Mouse (Mus musculus): ENCODE measurements around the gene Stard9. TPM values are rescaled to one million over a fixed set of nuclear protein-coding genes. Genes with fewer than 3 reads are reported as not detected.

The Stard9 gene
- polyA plus RNA-seq (2015; fragmentation: Nextera tagmentation; extraction: Ambion mirVana): 4.0 and 4.5 TPM in 2 replicates

GRCm38 (mm10) chr2:120628886-120629735, at the start of gene Stard9:
TSS of gene Stard9 (plus strand) at chr2:120629121.

GRCm38 (mm10) chr2:120608830-120609723, 19.8 kb upstream of the Stard9 start, which contains the start of the genes Haus2 and Lrrc57:
TSS of gene Haus2 (plus strand) at chr2:120609383.
TSS of gene Lrrc57 (minus strand) at chr2:120609520.

Other genes with a start within 250 kb of the Stard9 start
- 6.2 and 14.0 TPM in 2 replicates for gene Ganc, start 225.2 kb upstream of the Stard9 start, polyA plus RNA-seq (2015; fragmentation: Nextera tagmentation; extraction: Ambion mirVana)
- gene Tmem87a, start 225.0 kb upstream of the Stard9 start, polyA plus RNA-seq (2015; fragmentation: Nextera tagmentation; extraction: Ambion mirVana): 9.5 and 17.0 TPM in 2 replicates
- gene Capn3, start 173.1 kb upstream of the Stard9 start, polyA plus RNA-seq (2015; fragmentation: Nextera tagmentation; extraction: Ambion mirVana): 0.95 and 1.8 TPM in 2 replicates
- 19.5 and 26.1 TPM in 2 replicates for gene Zfp106, start 65.3 kb upstream of the Stard9 start, polyA plus RNA-seq (2015; fragmentation: Nextera tagmentation; extraction: Ambion mirVana)
- gene Snap23, start 61.5 kb upstream of the Stard9 start, polyA plus RNA-seq (2015; fragmentation: Nextera tagmentation; extraction: Ambion mirVana): 21.3 and 28.5 TPM in 2 replicates
- 23.6 and 24.8 TPM in 2 replicates for gene Haus2, start 19.7 kb upstream of the Stard9 start, polyA plus RNA-seq (2015; fragmentation: Nextera tagmentation; extraction: Ambion mirVana)
- gene Lrrc57, start 19.6 kb upstream of the Stard9 start, polyA plus RNA-seq (2015; fragmentation: Nextera tagmentation; extraction: Ambion mirVana): 23.2 and 33.0 TPM in 2 replicates
- 3.2 and 4.7 TPM in 2 replicates for gene Cdan1, start 221.0 kb downstream of the Stard9 start, polyA plus RNA-seq (2015; fragmentation: Nextera tagmentation; extraction: Ambion mirVana)
- gene Ttbk2, start 221.5 kb downstream of the Stard9 start, polyA plus RNA-seq (2015; fragmentation: Nextera tagmentation; extraction: Ambion mirVana): 1.8 and 3.7 TPM in 2 replicates